Mouse (Mus musculus) urinary bladder, postnatal 4 days (tissue): ENCODE measurements around the gene Dnm2.
"Not testable (repeated sequence)": the region's sequence is repeated elsewhere in the genome, so short reads cannot be mapped to it uniquely, and the experiment has no call there.

Experiments
- DNase-seq, 2 experiments: peaks; one replicate each; pipeline ENCODE4 v3.0.0; 2021 to 2022; ENCODE audit warnings: low spot score in 2 of 2

Dnm2 gene

DNA sequence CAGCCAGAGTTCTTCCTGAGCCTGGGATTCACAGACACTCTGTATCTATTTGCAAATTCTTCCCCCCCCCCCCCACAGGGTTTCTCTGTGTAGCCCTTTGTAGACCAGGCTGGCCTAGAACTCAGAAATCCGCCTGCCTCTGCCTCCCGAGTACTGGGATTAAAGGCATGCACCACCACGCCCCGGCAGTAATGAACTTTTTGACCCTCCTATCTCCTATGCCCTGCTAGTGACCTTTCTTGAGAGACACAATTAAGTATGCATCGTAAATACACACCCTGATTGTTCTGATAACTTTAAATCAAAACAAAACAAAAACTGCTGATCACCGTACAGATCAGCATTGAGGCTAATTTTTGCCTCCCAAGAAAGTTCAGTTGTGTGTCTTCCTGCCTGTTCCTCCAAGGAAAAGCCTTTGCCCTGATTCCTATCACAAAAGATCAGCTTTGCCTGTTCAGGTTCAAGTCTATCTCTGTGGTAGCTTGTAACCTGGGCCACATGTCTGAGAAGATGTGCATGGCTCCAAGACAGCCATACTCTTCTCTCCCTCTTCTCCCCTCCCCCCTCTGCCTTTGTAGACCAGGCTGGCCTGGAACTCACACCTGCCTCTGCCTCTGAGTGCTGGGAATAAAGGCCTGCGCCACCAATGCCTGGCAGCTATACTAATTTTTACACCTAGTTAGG is 31.7 kb downstream of the Dnm2 start:
- no peak for DNase-seq

DNA sequence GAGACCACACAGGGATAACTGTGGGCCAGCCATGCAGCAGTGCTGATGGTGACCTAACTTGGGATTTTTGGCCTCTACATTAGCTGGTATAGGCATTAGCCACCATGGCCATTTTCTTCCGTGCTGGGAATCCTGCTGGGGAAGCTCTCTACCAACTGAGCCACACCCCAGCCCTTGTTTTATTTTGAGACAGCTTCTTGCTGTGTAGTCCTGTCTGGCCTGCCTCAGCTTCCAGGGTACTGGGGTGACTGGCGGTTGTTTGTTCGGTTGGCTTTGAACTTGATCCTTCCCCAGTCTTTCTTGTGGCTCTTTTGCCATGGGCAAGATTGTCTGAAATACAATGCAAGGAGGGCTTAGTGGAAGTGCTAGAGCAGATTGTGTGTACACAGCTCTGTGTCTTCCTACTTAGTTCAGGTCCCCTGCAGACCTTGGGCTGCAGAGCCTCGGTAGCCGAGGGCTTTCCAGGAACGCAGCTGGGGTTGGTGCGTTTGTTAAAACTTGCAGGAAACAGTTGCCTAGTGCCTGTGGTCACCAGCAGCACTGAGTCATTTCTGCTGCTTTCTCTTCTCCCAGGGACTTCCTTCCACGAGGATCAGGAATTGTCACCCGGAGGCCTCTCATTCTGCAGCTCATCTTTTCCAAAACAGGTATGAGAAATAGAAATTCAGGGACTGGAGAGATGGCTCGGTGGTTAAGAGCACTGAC is 32.4 kb downstream of the Dnm2 start:
- no peak for DNase-seq

DNA sequence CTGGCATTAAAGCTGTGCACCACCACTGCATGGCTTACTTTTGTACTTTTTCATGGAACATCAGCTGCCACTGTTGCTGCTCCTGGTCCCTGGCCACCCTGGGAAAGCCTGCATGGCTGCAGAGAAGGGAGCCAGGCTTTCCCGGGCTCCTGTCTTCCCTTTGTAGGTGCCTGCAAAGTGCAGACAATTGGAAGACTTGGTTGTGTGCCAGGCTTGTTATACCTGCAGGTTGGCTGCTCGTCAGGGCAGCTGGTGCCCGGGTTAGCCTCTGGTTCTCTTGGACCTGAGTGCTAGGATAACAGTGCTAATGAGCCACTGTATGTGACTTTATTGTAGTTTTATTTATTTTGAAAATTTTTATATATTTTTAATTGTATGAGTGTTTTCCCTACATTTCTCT is 34.1 kb downstream of the Dnm2 start:
- DNase-seq = no peak

DNA sequence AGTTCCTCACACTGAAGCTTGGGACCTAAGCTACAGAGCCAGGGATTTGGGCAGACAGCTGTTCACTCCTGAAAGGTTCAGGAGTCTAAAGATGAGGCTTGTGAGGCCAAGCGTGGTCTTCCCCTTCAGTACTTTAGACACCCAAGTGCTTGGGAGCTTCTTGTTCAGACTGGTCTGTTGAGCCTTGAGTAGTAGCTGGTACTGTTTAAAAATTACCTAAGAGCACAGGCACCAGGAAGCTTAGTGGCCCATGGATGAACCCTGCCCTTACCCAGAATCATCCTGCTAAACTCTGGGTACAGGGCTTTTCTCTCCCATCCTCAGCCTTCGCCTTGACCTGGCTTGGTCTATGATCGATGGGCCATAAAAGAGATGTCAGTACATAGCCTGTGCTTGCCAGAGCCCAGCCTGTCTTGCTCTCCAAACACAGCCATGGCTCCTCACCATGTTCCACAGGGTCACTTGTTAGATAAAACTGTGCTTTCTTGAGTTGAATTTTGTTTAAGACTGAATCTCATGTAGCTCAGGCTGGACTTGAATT is 35.8 kb downstream of the Dnm2 start:
- no peak for DNase-seq

DNA sequence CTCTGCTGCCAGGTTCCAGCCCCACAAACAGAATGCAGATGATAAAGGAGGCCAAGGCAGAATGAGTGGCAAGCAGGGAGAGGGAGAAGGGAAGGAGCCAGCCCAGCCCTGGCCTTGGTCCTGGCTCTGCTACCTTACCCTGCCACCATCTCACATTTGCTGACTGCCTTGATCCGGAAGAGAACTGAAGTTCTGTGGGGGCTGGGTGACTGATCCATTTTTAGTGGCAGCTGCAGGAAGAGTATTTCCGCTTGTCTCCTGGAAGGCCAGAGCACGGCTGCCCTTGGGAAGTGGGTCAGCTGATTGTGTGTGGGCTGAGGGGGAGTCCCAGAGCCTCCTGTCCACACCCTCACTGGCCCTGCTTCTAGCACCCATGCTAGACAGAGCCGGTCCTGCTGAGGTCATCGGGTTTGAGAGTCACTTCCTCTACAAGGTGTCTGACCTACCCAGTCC is 38.5 kb downstream of the Dnm2 start:
- DNase-seq = peak in 1 of 2 experiments; percentile 44

DNA sequence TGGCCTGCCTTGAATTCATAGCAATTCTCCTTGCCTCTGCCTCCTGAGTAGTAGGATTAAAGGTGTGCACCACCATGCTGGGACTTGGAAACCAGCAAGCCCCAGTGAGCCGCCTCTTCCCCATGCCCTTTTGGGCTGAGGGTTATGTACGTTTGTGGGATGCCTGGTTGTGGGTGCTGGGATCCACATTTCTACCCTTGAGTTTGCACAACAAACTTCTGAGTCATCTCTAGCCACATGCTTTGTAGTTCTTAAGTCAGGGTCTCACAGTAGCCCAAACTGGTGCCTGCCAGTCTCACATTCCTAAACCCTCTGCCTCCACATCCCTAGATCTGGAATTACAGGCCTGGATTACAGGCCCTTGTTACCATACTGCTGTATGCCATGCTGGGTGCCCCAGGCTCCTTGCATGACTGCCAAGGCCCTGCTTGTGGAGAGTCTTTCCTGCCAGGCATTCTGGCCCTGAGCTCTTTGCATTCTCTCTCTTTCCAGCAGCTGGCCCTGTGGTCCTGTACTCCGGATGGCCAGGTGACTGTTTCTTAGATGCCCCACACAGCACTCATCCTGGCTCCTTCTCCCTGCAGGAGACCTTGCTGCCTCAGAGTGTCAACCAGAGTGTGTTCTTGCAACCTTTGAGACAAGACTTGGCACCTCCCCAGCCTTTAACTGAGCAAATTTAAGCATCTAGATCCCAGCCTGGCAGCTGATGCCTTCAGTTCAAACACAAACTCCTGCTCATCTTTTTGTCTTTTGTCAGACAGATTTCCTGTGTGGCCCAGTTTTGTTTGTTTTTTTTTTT is 39.3 kb downstream of the Dnm2 start:
- DNase-seq = no peak

DNA sequence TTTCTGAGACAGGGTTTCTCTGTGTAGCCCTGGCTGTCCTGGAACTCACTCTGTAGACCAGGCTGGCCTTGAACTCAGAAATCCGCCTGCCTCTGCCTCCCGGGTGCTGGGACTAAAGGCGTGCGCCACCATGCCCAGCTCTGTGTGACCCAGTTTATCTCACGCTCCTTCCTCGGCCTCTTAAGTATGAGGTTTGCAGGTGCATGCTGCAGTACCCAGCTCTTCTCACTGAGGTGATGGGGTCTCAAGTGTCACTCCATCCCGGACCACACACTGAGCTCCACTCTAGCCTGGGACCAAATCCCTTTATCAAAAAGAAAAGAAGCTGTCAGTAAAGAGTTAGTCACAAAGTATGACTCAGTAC is 39.8 kb downstream of the Dnm2 start:
- not testable (repeated sequence) for DNase-seq

DNA sequence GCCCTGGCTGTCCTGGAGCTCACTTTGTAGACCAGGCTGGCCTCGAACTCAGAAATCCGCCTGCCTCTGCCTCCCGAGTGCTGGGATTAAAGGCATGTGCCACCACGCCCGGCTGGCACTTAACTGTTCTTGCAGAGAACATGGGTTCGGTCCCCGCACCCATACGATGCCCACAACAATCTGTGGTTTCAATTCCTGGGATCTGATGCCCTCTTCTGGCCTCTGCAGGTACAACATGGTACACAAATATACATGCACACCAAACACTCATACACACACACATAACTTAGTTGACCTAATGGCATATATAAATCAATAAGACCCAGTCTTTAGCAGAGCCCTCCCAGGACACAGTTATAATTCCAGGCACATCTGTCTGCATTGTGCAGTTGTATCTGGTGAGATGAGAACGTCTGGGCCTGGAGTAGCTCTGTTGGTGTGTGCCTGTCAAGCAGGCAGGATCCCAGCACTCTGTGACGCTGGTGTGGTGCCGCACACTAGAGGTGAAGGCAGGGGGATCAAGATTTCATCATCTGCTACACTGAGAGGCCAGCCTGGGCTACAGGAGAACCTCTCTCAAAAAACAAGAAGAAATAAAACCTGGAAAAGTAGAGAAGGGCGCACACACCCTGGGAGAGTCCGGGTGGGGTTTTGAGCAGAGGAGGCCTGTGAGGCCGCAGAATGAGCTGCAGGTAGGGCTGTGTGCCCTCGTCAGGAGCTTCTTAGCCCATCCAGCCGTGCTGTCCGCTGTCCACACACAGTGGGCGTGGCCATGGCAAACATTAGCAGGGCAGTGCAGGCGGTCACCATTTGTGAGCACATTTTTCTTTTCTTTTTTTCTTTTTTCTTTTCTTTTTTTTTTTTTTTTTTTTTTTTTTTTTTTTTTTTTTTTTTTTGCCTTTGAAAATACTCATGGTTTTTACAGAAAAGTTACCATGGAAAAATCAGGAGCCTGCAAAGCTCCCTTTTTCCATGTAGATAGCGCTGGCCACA is 44.6 kb downstream of the Dnm2 start:
- no peak for DNase-seq

DNA sequence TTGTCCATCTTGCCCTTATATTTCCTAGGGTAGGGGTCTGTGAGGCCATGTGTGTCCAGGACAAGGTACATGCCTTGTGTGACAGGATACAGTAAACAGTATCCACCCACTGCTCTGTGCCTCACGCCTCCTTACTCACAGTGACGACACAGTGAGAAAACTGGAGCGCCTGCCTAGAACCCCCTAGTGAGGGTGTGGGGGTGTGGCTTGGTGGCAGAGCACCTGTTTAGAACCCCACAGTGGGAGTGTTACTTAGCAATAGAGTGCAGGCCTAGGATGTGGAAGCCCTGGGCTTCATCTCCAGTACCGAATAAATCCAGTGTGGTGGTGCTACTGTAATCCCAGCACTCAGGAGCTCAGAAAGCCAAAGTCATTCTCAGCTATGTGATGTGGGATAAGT is 48.2 kb downstream of the Dnm2 start:
- no peak for DNase-seq

DNA sequence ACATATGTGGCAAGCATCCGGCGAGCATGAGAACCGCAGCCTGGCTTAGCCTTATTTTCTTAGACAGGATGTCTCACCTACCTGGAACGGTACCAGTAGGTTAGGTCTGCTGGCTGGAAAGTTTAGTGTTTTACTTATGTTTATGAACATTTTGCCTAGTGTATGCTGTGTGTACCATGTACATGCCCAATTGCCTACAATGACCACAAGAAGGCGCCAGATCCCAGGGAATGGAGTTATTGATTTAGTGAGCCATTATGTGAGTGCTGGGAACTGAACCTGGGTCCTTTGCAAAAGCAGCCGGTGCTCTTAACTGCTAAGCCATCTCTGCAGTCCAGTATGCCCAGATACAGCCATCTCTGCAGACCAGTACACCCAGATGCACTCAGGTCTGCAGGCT is 53.0 kb downstream of the Dnm2 start:
- no peak for DNase-seq

DNA sequence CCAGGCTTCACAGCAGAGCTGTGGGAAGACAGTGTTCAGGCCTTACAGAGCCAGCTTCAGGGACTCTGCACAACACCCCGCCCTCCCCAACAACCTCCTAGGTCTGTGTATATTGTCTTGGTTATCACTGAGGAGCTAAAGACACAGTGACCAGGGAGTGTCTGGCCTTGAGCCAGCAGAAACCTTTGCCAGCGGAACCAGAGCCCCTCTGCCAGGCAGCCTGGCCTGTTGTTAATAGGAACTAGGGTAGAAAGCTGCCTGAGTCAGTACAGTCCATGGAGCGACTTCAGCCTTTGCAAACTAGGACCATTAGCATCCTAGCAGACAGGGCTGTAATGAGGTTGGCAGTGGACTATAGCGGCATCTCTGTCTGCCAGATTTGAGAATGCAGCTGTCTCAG is 59.4 kb downstream of the Dnm2 start:
- no peak for DNase-seq

DNA sequence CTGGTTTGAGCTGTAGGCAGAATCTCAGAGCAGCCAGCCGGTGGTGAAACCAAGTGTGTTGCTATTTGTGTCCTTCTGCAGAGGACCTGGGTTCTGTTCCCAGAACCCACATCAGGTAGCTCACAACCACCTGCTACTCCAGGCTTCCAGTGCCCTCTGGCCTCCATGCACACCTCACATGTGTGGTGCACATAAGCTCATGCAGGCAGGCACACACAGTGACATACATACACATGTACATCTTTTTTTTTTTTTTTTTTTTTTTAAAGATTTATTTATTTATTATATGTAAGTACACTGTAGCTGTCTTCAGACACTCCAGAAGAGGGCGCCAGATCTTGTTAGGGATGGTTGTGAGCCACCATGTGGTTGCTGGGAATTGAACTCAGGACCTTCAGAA is 63.5 kb downstream of the Dnm2 start:
- not testable (repeated sequence) for DNase-seq

DNA sequence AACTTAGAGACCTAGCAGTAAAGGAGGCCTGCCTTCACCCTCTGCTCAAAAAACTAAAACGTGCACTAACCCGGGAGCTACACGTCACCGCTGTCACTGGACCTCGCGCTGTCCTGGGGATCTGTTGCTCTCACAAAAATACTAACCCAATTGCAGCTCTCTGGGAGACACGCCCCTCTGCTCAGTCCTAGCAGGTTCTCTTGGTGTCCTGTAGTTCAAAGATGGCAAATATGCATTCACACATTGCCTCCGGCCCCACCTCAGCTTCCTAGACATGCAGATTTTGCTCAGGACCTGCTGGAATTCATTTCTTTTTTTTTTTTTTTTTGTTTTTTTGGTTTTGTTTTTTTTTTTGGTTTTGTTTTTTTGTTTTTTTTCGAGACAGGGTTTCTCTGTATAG is 66.0 kb downstream of the Dnm2 start:
- DNase-seq = no peak

DNA sequence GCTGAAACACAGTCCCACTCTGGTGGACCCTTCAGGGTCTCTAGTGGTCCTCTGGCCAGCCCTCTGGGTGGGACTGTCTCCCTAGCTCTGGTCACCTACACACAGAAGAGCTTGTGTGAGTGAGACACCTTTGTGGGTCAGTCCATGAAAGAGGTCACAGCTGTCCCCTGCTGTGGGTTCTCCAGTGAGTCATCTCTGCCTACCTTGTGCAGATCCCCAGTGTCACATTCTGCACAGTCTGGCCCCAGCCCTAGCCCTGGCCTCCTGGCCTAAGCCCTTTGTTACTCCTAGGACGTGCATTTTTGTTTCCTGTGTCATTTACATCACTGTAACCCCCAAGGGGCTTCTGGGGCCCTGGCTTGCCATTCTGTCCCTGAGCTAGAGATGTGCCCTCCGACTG is 69.2 kb downstream of the Dnm2 start:
- no peak for DNase-seq

DNA sequence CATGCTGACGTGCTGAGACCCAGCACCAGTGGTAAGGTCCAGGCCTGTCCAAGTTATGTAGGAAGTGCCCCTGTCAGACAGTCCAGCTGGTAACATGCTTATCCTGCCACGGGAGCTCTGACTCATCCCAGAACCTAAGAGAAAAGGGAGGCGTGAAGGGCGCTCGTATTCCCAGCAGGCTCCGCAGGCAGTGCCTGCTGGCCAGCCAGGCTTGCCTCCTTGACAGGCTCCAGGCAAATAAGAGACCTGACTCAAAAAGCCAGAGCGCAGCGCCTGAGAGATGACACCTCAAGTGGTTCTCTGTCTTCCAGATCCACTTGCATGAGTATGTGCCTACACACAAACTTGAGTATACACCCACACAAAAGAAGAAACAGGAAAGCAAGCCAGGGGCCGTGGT is 70.0 kb downstream of the Dnm2 start:
- DNase-seq = no peak

DNA sequence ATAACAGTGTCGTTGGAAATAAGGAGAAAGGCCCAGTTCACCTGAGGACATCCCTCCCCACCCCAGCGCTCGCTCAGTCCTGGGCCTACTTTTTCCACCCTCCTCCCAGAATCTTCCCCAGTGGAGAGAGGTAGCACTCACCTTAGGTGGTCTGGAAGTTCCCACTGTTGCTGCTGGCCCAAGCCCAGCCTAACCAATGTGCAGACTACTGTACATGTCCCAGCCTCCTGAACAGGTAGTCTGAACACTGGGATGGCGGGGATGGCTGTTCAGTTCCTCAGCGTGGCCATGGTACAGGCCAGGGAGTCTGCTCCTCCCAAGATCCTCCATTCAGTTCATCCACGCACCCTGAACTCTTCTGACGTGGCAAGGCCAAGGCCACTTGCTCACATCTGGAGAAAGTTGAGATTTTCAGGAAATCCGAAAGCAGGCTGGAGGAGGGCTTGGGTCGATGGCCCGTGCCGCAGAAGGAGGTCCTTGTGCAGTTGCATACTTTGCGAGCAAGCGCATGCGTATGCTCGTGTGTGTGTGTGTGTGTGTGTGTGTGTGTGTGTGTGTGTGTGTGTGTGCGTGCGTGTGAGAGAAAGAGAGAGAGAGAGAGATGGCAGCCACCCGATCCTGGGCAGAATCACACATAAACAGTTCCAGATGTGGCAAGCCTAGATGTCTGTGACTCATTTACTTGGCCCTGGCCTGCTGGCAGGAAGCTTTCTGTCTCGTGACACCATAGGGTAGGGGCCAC is 71.8 kb downstream of the Dnm2 start:
- DNase-seq = peak in 1 of 2 experiments; percentile 60

DNA sequence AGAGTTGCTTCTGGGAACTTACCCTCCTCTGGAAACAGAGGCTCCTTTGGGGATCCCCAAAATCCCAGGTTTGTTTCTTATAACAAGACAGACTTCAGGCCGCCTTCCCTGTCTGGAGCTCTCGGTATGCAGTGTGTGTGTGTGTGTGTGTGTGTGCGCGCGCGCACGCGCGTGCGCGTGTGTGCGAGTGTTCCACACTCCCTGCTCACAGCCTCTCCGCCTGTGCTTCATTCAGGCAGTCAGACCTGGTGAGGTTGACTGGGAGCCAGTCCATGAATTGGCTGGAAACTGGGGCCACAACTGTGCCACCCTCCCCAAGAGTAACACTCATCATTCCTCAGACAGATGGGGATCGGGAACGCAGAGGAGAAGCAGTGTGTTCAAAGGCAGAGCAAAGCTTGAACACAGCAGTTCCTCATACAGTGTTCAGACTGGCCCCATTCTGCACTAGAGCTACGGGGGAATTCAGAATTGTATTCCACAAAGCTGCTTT is 72.4 kb downstream of the Dnm2 start:
- DNase-seq = no peak

DNA sequence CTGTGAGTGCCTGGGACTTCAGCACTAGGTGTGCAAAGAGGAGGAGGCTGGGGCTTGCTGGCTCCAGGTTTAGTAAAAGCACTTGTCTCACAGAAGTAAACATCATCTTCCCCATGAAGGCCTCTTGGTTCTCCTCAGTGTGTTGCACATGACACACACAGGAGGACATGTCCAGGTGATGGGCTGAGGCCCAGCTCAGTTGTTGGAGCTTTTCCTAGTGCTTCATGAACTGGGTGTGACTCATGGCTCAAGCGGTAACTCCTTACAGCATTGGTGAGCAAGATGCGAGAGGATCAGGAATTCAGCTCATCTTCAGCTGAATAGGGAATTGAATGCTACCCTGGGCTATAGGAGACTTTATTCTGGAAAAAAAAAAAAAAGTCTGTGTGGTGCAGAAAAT is 73.0 kb downstream of the Dnm2 start:
- DNase-seq = no peak

DNA sequence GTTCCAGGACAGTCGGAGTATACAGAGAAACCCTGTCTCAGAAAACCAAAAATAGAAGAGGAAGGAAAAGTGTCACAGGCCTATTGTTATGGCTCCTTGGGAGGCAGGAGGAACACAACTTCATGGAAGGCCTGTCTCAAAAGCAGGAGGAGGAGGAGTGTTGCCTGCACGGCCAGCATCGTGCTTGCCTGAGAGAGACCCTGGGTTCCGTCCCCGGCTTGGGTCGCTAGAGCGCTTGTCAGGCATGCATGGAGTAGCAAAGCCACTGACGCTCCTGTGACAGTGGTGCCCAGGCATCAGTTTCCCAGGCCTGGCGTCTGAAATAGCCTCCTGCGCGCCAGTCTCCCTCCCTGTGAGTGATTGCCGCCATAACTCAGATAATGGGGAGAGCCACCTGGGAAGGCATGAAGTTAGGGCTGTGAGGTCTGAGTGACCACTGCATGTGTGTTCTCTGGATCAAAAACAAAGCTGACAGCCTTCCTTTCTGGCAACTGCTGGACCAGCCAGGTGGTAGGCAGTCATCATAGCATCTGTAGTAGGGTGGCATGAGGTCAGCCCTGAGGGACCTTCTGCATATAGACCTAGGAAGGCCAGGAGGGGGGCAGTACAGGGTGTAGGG is 73.7 kb downstream of the Dnm2 start:
- DNase-seq = no peak

DNA sequence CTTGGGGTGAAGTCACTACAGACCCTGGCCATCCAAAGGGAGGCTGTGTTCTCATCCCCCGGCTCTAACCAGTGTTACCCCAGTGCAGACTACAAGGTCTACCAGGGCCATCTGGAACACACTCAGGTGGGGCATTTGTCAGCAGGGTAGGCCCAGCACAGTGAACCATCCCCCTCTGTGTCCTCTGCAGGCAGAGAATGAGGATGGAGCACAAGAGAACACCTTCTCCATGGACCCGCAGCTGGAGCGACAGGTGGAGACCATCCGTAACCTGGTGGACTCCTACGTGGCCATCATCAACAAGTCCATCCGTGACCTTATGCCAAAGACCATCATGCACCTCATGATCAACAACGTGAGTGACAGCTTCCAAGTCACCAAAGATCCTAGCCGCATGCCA is 78.6 kb downstream of the Dnm2 start:
- DNase-seq = no peak
